Mouse (Mus musculus) hindbrain, embryonic 14.5 days (tissue): Measurements from ENCODE around the gene Gm10563. TPM values are rescaled to one million over a fixed set of nuclear protein-coding genes. Genes with fewer than 3 reads are reported as not detected.

Source experiments
- ATAC-seq: fragments of 200-750 bp; cut with Nextera tagmentation; 2 replicates; pipeline ENCODE4 v1.8.0; 2017; ENCODE audit warnings: moderate number of reproducible peaks, mild to moderate bottlenecking, moderate TSS enrichment, moderate library complexity; ENCODE audit not compliant: low FRiP score
- DNase-seq: peaks from one replicate; pipeline ENCODE4 v3.0.0-alpha.2; 2015; ENCODE audit warnings: low spot score
- H3K27ac ChIP-seq: fragments of 300-500 bp; sonication (generic); 2 replicates; pipeline ENCODE4 v1.5.1; 2014; ENCODE audit warnings: mild to moderate bottlenecking, moderate library complexity
- H3K27me3 ChIP-seq: fragments of 300-500 bp; sonication (generic); 2 replicates; pipeline ENCODE4 v1.6.1; 2014; ENCODE audit warnings: mild to moderate bottlenecking, low read length, mixed read lengths; ENCODE audit not compliant: control insufficient read depth, insufficient read depth
- H3K36me3 ChIP-seq: fragments of 300-500 bp; sonication (generic); replicated peaks from 2 replicates; pipeline ENCODE4 v1.6.1; 2014; ENCODE audit not compliant: control insufficient read depth, insufficient read depth
- H3K4me1 ChIP-seq: fragments of 300-500 bp; sonication (generic); replicated peaks from 2 replicates; pipeline ENCODE4 v1.6.1; 2014; ENCODE audit warnings: antibody characterized with exemption, low read length, mixed read lengths; ENCODE audit not compliant: control insufficient read depth, insufficient read depth
- H3K4me2 ChIP-seq: fragments of 300-500 bp; sonication (generic); replicated peaks from 2 replicates; pipeline ENCODE4 v1.6.1; 2014; ENCODE audit warnings: mild to moderate bottlenecking, moderate library complexity
- H3K4me3 ChIP-seq: fragments of 300-500 bp; sonication (generic); replicated peaks from 2 replicates; pipeline ENCODE4 v1.5.1; 2014; ENCODE audit warnings: mild to moderate bottlenecking, low read length
- H3K9ac ChIP-seq: fragments of 300-500 bp; sonication (generic); 2 replicates; pipeline ENCODE4 v1.6.1; 2014
- H3K9me3 ChIP-seq: fragments of 300-500 bp; sonication (generic); 2 replicates; pipeline ENCODE4 v1.6.1; 2016; ENCODE audit warnings: low read length; ENCODE audit not compliant: control insufficient read depth
- WGBS: fragments of 180-500 bp; shearing (Covaris S2); extraction: QIAGEN DNeasy Blood & Tissue Kit; methylation state at CpG from one replicate; pipeline ENCODE4 v1.1.7; 2014; 5-methylcytosine and 5-hydroxymethylcytosine counted together
- polyA plus RNA-seq: library from polyadenylated mRNA; unstranded; fragments of >200 nt; fragmentation: Nextera tagmentation; extraction: Ambion mirVana; gene quantifications from 2 replicates; pipeline ENCODE4 v1.2.1, GENCODE M21; 2014

Gm10563 gene
- polyA plus RNA-seq, 1 experiment from 2014 or later: not detected

DNA sequence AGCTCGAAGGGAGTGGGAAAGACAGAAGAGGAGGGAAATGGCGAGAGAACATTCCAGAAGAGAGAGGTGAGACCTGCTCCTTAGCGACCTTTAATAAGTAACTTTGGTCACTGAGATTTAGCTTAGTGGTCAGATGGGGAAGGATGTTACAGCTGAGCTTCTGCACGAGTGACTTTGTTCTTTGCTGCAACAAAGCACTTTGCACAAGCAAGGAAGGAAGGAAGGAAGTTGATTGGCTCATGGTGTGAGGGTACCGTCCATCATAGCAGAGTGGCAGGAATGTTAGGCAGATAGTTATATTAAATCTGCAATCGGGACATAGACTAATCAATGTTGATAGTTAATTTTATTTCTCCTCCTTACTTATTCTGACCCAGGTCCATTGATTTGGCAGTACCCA lies 14.9 kb downstream of the Gm10563 start:
- Histone ChIP-seq H3K27me3 (no peaks in the 10 kb centered on the region), H3K4me1 (peaks cover 3% of the 10 kb centered on the region), H3K9me3 (no peaks in the 10 kb centered on the region), H3K36me3 (peaks cover 83% of the 10 kb centered on the region), H3K4me2 (no peak overlapping the region), H3K27ac (no peak overlapping the region), H3K9ac (no peak overlapping the region), H3K4me3 (no peak overlapping the region)
- DNase-seq (no peak), ATAC-seq (no peak)
- WGBS: 91% methylated on average over 6 of the region's 6 CpGs

DNA sequence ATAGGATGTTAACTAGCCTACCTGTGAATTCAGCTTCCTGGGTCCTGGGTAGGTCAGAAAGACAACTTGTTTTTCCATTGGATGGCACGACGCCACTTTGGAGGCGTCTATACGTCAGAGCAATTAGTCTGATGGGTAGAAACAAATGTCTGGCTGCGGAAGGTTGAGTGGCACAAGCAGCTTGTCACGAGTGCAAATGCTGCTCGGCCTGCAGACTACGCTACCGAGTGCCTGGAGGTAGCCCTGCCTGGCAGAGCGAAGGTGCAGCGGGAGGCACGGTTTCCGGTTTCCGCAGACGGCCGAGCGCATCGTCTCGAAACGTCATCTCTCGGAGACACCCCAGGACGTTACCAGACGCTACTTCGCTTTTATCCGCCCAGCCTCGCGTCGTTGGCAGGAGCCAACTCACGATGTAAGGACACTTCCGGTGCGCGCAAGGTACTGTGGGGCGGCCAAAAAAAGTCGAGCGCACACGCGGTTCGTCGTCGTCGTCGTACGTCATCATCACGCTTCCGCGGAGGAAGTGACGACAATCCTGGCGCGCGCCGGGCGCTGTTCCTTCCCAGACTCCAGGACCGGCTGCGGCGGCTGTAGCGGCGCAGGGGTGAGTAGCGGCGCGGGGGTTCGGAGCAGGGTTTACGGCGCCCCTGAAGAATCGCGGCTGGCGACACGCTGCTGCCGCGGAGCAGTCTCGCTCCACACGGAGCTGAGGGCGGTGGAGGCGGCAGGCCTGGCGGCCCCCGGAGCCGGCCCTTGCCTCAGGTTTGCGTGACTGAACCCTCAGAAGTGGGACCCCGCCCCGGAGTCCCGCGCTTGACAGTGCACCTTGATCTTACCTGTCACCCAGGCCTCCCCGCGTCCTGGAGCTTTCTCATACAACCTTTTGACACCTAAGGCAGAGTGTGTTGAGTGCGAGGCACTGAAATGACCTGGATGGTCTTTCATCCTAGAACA lies 20.6 kb downstream of the Gm10563 start, which contains the start of gene Cdk11b:
Gene Cdk11b (plus strand): TSS at position 517 of the 954 bp plus-strand sequence.
- under 1% methylated on average over 75 of the region's 84 CpGs for WGBS
- no peaks in the 10 kb centered on the region for H3K27me3 ChIP-seq
- DNase-seq (peak; percentile 100), ATAC-seq (peak; percentile 100)
- H3K4me1 ChIP-seq: peaks cover 12% of the 10 kb centered on the region
- no peaks in the 10 kb centered on the region for H3K9me3 ChIP-seq
- H3K4me3 ChIP-seq: peak within 1 kb of the TSS; percentile 87
- H3K9ac ChIP-seq: peak within 1 kb of the TSS; percentile 76
- H3K4me2 ChIP-seq: peak within 1 kb of the TSS; percentile 75
- H3K27ac ChIP-seq: peak within 1 kb of the TSS; percentile 89
- peaks cover 53% of the 10 kb centered on the region for H3K36me3 ChIP-seq

DNA sequence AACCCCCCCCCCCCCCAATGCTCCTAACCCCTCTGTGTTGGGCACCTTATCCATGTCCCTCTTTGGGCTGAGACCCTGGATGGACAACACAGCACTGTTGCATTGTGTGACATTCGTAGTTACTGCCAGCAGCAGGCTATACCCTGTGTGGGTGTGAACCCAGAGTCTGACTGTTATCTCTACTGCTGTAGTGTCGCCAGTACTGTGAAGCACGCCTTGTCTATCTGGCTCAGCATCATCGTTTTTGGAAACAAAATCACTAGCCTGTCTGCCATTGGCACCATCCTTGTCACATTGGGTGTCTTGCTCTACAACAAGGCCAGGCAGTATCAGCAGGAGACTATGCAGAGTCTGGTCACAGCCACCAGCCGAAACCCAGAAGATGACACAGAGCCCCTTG lies 26.9 kb downstream of the Gm10563 start:
- no peaks in the 10 kb centered on the region for H3K9me3 ChIP-seq
- H3K27me3 ChIP-seq: no peaks in the 10 kb centered on the region
- no peak overlapping the region for H3K9ac ChIP-seq
- no peak overlapping the region for H3K4me2 ChIP-seq
- no peak overlapping the region for H3K4me3 ChIP-seq
- DNase-seq (no peak), ATAC-seq (no peak)
- H3K4me1 ChIP-seq: peaks cover under 1% of the 10 kb centered on the region; the same call in 1 of the 2 replicates
- no peak overlapping the region for H3K27ac ChIP-seq
- 94% methylated on average over 5 of the region's 5 CpGs for WGBS
- H3K36me3 ChIP-seq: peaks cover 83% of the 10 kb centered on the region

- no peak overlapping the region for H3K4me2 ChIP-seq
- DNase-seq: no peak
- no peak overlapping the region for H3K9ac ChIP-seq
- no peaks in the 10 kb centered on the region for H3K27me3 ChIP-seq
- no peak overlapping the region for H3K4me3 ChIP-seq
- H3K4me1 ChIP-seq: no peaks in the 10 kb centered on the region
- no peak for ATAC-seq
- H3K36me3 ChIP-seq: peaks cover 85% of the 10 kb centered on the region
- WGBS: 98% methylated on average over 3 of the region's 3 CpGs
- H3K9me3 ChIP-seq: no peaks in the 10 kb centered on the region
- no peak overlapping the region for H3K27ac ChIP-seq
Observed at GRCm38 (mm10) chr4:155613264-155613663, 31.9 kb downstream of the Gm10563 start.

DNA sequence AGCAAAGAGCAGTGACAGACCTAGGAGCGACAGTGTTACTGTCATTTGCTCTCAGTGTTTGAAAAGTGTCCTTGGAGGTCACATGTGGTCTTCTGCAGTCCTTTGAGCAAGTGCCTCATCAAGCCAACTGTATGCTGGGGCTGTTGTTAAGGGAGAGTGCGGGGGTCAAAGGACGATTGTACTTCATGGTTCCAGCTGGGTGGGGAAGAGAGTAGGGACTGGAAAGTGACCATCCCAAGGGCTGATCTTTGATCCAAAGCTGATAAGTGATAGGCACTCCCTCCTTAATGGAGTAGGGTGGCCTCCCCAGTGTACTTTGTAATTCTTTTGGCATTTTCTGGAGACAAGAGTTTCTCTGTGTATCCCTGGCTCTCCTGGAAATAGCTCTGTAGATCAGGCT lies 33.3 kb downstream of the Gm10563 start:
- DNase-seq (no peak), ATAC-seq (no peak)
- H3K4me1 ChIP-seq: no peaks in the 10 kb centered on the region
- H3K36me3 ChIP-seq: peaks cover 71% of the 10 kb centered on the region
- H3K4me2 ChIP-seq: no peak overlapping the region
- H3K27me3 ChIP-seq: no peaks in the 10 kb centered on the region
- no peaks in the 10 kb centered on the region for H3K9me3 ChIP-seq
- no peak overlapping the region for H3K4me3 ChIP-seq
- H3K27ac ChIP-seq: no peak overlapping the region
- WGBS: 91% methylated on average over 3 of the region's 3 CpGs
- no peak overlapping the region for H3K9ac ChIP-seq

- H3K4me2 ChIP-seq: no peak overlapping the region
- H3K36me3 ChIP-seq: peaks cover 34% of the 10 kb centered on the region
- H3K27me3 ChIP-seq: no peaks in the 10 kb centered on the region
- H3K9ac ChIP-seq: no peak overlapping the region
- H3K27ac ChIP-seq: no peak overlapping the region
- WGBS: 73% methylated on average over 2 of the region's 2 CpGs
- ATAC-seq (no peak), DNase-seq (no peak)
- no peaks in the 10 kb centered on the region for H3K9me3 ChIP-seq
- peaks cover 9% of the 10 kb centered on the region; the same call in 1 of the 2 replicates for H3K4me1 ChIP-seq
- H3K4me3 ChIP-seq: no peak overlapping the region
Observed at GRCm38 (mm10) chr4:155606825-155607224, 38.4 kb downstream of the Gm10563 start.

DNA sequence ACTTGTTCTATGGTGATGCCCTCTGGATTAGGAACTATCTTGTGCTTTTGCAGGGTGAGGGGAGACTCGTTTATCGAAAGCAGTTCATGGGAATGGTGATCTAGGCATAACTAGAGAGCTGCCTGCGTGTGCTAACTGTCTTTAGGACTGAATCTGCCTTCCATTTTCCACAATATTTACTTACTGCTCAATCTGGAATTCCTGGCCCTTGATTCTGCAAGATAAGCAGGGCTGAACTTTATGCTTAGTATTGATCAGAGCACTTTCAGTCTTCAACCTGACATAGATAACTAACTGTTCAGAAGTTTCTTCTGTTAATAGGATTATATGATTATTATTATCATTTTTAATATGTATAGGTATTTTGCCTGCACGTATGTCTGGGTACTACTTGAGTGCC lies 40.1 kb downstream of the Gm10563 start:
- Histone ChIP-seq H3K27me3 (no peaks in the 10 kb centered on the region), H3K4me3 (no peak overlapping the region), H3K4me1 (peaks cover 14% of the 10 kb centered on the region; the same call in 1 of the 2 replicates), H3K4me2 (no peak overlapping the region), H3K9ac (no peak overlapping the region), H3K27ac (no peak overlapping the region), H3K36me3 (peaks cover 19% of the 10 kb centered on the region), H3K9me3 (no peaks in the 10 kb centered on the region)
- no peak for DNase-seq
- ATAC-seq: no peak
- 96% methylated on average over 4 of the region's 4 CpGs for WGBS

GRCm38 (mm10) chr4:155603801-155604200 lies 41.4 kb downstream of the Gm10563 start:
- H3K4me2 ChIP-seq: no peak overlapping the region
- DNase-seq: no peak
- no peaks in the 10 kb centered on the region for H3K27me3 ChIP-seq
- no peaks in the 10 kb centered on the region for H3K9me3 ChIP-seq
- WGBS: 95% methylated on average over 6 of the region's 6 CpGs
- no peak overlapping the region for H3K27ac ChIP-seq
- no peak overlapping the region for H3K4me3 ChIP-seq
- no peak overlapping the region for H3K9ac ChIP-seq
- no peak for ATAC-seq
- H3K4me1 ChIP-seq: peaks cover 14% of the 10 kb centered on the region; the same call in 1 of the 2 replicates
- peaks cover 11% of the 10 kb centered on the region for H3K36me3 ChIP-seq

DNA sequence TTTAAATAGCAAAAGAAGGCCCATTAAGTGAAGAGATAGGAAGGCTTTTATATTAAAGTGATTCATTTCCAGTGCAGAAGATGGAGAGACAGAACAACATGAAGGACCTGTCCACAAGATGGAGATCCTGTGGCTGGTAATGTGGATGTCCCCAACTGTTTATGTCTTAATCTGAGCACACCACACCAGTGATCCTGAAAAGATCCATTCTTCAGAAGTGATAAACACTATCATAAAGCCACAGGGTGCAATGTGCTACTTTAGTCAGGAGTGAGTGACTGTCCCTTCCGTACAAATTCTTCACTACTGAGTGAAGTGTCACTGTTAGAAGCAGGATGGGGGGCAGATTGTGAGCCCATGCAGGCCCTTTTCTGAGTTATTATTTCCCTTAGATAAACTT lies 42.5 kb downstream of the Gm10563 start:
- Histone ChIP-seq H3K36me3 (peaks cover 11% of the 10 kb centered on the region), H3K4me2 (peak overlapping the region; percentile 86), H3K27ac (no peak overlapping the region), H3K4me3 (peak overlapping the region; percentile 96), H3K9ac (peak overlapping the region; percentile 95; the same call in 1 of the 2 replicates), H3K4me1 (peaks cover 14% of the 10 kb centered on the region; the same call in 1 of the 2 replicates), H3K27me3 (no peaks in the 10 kb centered on the region), H3K9me3 (no peaks in the 10 kb centered on the region)
- DNase-seq (no peak), ATAC-seq (no peak)
- 92% methylated on average over 1 of the region's 1 CpGs for WGBS
